Mouse (Mus musculus) liver, postnatal 0 days (tissue): Measurements from ENCODE around the gene Tmem98.

ENCODE experiments used
- CTCF ChIP-seq: sonication (generic); IDR thresholded peaks from 2 replicates; pipeline ENCODE4 v1.5.1; 2016; ENCODE audit warnings: antibody characterized with exemption, low read depth
- EP300 ChIP-seq: IDR thresholded peaks from 2 replicates; pipeline ENCODE4 v1.6.1; 2016; ENCODE audit warnings: antibody characterized with exemption, low read depth, mild to moderate bottlenecking

DNA sequence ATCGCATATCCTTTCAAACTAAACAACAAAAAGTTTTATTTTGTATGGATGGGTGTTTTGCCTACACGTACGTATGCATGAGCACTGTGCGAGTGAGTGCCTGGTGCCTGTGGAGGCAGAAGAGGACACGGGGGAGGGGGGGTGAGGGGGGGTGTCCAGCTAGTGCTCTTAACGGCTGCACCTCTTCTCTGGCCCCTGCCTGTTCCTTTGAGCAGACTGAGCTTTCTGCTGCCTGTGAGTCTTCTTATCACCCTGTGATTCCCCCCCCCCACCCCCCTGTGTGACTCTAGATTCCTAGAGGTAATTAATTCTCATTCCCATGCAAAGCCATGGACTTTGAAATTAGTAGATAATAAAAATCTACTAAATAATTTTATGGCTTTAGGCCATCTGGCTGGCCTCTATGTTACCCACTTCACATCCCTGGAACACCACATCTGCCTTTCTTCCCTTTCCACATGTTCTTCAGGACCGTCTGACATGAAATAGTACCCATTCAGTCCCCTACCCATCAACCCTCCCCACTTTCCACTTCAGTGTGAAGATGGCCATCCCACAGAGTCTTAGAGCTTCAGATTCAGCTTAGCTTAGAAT lies 20.2 kb upstream of the Tmem98 start:
- TF ChIP-seq CTCF: no peak
- no peak for TF ChIP-seq EP300
